Mouse (Mus musculus): ENCODE data around the gene Sh3rf3. TPM values are rescaled to one million over a fixed set of nuclear protein-coding genes. Genes with fewer than 3 reads are reported as not detected.
A peak's percentile ranks its signal among the peaks of the same experiment; 100 is the strongest.

The Sh3rf3 gene
- total RNA-seq (2021): 1.3 and 1.8 TPM in 2 replicates
- long read RNA-seq, experiment 1: 0 reads
- long read RNA-seq, experiment 2: 0 reads

DNA sequence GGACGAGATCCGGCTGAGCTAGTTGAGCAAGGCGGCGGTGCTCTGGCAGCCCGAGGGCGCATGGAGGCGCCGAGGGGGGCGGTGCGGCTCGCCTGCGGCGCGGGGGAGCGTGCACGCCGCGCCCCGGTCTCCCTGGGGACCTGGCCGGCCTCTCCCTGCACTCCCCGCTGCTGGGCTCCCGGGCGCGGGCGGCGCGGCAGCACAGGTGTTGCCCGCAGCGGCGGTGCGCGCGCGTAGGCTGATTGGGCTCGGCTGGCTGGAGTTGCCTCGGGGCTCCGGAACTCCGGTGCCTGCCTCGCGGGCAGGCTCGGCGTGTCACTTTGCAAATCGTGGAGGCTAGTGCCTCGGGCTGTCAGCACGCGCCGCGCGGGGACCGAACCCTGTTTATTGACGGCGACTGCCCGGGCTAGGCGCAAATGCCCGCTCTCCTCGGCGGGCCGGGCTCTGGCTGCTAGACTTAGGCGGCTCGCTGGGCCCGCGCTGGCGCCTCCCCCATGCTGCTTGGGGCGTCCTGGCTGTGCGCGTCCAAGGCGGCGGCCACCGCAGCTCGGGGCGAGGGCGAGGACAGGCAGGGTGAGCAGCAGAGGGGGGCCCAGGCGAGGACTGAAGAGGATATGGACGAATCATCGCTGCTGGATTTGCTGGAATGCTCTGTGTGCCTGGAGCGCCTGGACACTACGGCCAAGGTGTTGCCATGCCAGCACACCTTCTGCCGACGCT, at the start of gene Sh3rf3:
Gene Sh3rf3 (plus strand): TSS at position 279 of the 720 bp plus-strand sequence.
- peak; percentile 38 for DNase-seq

DNA sequence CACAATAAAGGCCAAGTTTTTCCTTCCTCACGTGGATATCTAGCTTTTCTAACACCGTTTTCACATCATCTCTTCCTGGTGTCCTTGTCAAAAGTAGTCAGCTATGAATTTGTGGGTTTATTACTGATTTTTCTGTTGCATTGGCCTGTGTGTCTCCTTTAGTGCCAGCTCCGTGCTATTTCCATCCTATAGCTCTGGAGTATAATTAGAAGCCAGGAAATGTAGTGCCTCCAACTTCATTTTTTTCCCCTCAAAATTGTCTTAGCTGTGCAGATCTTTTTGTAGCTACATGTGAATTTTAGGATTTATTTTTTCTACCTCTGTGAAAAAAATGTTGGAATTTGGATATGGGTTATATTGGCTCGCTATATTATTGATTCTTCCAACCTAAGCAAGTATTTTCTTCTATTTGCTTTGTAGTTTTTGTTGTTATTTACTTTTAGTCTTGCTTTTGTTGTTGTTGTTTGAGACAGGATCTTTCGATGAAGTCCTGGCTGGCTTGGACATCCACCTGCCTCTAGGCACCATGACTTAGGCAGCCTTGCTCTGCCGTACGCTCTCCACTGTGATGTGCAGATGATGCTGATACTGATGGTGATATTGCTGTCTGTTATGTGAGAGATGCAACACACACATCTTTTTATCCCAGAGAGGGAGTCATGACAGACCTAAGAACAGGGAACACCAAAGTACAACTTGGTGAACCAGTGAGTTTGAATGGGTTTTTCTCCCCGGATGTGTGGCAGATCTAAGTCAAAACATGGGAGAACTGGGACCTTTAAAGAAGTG, 24.5 kb upstream of the Sh3rf3 start:
- DNase-seq: no peak

DNA sequence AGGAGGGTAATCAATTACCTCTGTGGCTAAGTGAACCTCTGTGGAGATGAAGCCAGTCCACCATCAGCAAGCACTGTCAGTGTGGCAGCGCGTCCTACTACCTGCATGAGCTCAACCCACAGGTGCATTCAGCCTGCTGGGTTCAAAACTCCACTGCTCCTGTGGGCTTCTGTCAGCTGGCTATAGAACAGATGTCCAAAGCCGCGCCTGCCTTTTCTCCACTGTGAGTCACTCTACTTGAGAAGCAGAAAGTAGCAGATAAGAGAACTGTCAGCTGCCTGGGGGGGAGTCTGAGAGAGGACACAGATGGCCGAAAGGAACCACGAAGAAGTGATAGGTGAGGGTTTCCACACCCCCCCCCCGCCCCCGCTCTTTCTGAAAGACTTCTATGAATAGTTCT, 15.6 kb upstream of the Sh3rf3 start:
- DNase-seq: no peak

DNA sequence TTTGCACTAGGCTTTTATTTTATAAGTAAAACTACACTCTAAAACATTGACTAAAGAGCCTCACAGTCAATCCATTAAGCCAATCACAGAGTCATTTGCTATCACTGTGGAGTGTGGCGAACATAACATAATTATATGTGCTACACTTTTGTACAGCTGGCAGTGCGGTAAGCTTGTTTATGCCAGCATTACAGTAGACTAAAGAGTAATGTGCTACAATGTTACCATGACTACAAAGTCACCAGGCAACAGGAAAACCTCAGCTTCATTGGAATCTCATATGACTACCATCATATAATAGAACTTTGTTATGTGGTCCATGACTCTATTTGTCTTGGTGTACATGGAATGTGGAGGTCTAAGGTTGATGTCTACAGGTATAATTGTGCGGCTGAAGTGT, 15.0 kb upstream of the Sh3rf3 start:
- no peak for DNase-seq

DNA sequence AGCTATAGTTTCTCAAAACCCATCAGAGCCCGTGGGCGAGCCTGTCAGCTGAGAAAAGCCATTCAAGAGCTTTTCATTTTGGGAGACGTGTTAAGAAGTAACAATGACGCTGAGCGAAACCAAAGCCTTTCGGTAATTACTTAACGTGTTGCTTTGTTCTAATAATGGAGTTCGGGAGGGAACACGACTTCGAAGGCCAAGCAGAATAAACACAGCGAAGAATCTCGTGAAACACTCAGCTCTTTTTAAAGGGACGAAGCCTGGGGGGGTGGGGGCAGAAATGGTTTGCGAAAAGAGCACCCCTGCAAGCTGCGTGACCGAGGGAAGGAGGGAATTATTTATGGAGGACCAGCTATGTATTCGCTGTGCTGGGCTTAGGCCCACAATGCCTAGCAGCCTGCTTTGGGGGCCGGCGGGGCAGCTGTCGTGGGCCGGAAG, 12.1 kb upstream of the Sh3rf3 start:
- DNase-seq: no peak

DNA sequence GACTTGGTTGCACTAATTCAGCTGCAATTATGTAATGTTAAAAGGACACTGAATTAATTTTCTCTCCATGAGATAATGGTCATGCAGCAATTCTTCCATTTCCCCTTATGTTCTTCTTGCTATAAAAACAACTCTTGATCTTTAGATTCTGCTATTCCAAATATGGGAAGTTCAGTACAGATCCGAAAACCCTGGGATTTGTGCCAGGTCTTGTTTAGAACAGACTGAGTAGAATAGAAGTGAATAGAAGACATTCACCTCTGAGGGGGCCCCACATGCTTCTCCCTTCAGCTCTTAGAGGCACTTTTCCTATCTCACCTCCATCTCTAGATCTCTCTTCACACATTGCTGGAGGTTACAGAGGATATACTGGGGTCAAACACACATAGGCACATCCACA, 10.8 kb upstream of the Sh3rf3 start:
- no peak for DNase-seq

DNA sequence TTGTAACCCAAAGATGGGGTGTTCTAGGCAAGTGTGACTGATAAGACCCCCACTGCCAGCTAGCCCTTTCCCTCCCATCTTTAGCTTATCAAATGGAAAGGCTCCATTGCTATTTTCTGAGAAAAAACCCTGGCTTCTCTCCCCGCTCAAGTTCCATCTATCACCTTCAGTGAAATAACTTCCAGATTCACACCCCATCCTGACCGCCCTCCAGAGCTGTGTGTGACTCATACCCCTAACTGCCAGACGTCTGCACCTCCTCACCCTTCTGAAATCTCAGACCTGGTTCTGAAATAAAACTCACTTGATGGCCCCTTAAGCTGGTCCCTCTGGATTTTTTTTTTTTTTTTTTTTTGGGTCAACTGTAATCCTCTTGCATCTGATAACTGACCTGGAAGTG, 5.2 kb upstream of the Sh3rf3 start:
- no peak for DNase-seq

DNA sequence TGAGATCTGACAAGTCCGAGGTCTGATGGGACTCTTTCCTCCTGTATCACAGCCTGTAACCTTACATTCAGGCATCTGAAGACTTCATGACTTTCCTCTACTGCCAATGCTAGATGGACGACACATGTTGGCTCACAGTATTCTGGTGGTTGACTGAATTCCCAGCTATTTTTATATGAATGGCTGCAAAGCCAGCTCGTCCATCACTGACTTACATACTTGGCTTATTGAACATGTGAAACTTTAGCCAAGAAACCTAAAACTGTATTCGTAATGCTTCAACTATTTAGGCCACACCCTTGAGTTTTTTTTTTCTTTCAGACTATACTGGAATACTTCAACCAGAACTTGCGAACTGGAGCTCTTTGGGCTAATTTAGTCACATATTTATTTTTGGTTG, 3.0 kb upstream of the Sh3rf3 start:
- no peak for DNase-seq

DNA sequence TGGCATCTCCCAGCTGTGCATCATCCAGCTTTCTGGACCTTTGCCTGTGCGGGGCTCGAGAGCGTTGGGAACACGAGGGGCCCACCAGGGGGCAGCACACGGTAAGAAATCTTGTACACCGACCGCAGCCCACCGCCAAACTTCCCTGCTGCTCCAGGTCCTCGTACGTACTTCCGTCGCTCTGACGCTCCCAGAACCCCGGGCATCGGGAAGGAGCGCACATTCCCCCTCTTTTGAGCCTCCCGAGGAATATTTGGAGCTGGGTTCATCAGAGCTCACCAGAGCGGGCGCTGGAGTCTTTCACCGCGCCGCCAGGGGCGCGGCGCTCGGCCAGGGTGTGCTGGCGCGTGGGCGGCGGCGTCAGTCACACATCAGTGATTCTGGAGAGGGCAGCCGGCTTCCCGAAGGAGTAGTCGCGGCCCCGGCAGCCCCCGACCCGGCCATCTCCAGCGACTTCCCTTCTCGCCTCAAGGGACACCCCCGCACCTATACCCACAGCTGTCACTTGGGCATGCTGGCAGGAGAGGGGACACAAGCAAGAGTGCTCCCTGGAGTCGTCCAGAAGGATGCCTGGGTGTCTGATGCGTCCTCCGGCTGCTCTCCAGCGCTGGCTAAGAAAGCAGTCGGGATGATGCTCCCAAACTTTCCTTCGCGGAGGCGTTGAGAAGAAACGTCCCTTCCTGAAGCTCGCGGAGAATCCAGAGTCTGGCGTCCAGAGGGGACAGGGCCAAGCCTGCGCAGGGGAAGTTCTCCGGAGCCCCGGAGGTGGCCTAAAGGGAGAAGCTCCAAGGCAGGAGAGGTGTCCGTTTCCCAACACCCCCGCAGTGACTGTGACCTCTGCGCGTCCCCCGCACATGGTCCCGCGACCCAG, 714 bp upstream of the Sh3rf3 start:
- DNase-seq: peak; percentile 87

DNA sequence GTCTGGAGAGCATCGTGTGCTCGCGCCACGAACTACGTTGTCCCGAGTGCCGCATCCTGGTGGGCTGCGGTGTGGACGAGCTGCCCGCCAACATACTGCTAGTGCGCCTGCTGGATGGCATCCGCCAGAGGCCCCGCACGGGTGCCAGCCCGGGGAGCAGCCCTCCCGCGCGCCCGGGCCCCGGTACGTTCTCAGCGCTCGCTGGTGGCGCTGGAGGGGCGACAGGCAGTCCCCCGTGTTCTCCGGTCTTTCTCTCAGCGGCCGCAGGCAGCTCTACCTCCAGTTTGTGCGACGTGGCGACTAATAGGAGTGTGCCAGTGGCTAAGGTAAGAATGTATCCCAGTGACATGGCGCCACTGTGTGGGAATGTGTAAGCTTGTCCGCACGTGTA, 637 bp downstream of the Sh3rf3 start:
- DNase-seq: peak; percentile 19

DNA sequence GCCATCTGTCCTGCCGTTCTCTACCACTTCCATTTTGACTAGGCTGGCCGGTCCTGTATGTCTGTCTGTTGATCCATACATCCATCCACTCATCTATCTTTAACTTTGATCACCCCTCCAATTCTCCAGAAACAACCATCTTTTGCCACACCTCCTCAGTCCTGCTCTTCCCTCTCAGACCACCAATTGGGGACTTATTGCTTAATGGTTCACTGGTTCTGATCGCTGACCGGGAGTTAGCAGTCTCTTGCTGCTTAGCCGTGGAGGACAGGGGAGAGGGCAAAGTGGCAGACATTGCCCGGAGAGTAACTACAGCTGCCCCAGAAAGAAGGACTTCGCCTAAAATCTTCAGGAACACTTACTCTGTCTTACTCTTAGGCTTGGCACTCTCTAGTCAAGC, 1.3 kb downstream of the Sh3rf3 start:
- DNase-seq: no peak

DNA sequence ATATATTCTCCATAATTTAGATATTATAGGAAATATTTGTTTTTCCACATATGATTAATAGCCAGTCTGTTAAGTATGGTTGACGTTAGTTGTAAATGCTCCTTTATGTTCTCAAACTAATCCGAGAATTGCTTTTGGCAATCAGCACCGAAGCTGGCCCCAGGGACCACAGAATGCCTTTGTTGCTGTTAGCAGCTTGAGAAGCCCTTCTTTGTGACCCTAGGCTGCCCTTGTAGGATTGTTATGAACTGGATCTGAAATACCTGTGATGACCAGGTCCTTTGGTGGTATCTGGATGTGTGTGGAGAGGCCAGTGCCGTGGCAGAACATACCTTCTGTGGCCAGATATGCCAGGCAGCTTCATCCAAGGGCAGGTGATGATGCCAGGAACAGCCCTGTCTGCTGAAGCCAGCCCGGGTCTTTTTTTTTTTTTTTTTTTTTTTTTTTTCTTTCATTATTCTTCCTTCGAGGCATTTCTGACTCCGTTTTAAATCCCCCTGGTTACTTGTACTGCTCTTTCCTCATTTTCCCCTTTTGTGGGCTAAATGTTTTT, 10.9 kb downstream of the Sh3rf3 start:
- DNase-seq: no peak

DNA sequence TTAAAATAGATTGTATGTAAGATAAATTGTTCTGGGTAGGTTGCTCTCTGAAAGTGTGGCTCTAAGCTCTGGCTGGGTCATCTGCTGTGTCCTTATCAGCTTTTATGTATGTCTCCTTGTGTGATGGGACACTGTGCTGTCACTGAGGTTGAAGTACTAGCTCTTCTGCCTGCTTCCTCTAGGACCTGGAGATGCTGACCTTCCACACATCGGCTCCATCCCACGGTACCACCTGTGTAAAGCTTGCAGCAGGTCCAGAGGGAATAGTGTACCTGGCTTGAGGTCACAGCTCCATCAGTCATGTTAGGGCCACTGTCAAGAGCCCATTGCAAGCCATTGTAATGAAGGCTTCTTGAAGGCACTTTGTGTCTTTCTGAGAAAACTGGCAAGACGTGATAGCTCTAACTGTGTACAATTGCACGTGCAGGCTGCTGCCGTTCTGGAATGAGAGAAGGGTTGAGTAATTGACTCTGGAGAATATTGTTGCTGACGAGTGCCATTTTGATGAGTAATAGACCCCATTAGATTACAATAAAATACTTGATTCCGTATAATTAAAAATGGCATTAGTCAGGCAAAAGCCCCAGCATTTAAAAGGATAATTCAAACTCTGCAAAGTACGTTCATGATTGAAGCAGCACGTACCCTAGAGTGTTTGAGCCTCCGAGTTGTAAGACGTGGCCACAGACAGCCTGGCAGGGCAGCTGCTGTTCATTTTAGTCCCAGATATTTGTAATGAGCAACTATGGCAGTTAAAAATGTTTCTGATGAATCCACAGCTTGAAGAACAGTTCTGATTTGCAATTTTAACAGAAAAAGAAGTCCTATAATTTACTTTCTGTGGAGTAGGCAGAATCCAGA, 16.3 kb downstream of the Sh3rf3 start:
- DNase-seq: no peak

DNA sequence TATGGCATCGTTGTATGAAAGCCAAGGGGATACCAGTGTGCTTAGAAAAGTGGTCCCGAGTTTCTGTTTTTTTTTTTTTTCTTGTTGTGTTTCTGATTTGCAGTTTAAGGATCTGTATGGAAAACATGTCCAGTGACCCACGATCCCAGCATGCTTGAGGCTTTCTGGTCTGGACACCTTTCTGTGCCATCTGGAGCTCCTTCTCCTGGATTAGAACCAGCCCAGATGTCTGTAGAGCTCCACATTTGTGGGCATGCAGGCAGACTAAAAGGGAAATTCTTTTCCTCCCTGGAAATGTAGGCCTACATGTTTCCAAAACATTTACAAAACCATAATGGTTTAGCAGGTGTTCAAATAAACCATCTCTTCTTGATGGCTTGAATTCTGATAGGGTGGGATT, 20.0 kb downstream of the Sh3rf3 start:
- no peak for DNase-seq

DNA sequence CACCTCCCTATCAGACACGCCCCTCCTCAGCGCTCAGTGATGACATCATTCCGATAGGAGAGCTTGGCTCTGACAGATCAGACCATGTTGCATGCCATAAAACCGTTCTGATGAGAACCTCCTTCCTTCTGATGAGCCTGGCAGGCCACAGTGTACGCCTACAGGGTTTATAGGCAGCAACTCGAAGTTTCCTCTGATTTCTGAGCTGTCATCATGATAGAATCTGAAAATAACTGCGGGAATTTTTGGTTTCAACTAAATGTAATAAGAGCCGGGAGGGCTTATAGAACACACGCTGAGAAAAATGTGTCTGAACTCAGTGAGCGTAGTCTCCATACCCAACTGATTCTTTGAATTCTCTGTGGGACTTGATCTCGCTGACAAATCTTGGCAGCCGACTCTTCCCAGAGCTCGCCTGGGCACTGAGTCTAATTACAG, 20.6 kb downstream of the Sh3rf3 start:
- no peak for DNase-seq

DNA sequence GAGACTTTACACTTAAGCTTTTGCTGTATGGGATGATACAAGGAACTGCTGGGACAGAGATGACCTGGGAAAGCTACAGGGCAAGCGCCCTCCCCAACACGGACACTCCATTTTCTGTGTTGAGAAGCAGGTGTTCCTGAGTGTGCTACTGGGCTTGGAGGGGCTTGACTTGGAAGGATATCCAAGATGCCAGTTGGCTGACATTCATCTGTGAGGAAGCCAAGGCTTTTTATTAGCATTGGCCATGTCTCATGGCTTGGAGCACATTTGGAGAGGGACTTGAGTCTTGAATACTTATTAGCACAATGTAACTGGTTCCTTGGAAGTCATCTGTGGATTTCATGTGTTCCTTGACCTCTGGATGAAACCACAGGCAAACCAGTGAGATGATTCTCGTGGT, 23.2 kb downstream of the Sh3rf3 start:
- no peak for DNase-seq

DNA sequence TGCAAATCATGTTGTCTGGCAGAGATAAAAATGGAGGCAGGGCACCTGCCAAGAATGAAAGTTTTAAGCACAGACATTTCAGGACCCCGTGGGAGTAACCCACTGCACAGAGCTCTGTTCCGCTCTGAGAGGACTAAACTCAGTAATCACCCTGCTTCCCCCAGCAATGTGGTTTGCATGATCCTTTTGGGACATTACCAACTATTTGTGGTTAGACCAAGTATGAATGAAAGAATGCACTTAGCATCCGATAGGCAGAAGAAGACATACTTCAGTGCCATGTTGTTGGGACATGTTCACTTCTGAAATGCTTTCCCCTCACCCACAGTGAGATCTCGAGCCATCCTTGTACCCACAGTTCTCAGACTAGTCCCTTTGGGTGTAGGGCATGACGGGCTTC, 24.3 kb downstream of the Sh3rf3 start:
- DNase-seq: no peak

DNA sequence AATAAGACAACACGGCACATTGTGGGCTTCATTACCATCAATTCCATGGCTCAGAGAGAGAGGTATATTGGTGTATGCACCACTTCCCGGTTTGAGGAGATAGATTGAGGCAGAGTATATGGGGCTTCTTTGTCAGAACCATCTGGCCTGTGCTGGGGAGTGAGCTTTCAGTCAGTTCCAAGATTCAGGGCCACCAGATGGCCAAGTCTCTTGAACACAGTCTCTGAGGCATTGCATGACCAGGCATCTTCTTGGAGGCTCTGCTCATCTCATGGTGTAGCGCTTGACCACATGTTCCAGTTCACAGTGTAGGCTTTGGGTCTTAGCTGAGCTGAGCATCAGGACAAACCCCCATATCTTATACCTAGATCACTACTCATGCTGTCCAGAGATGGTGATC, 28.8 kb downstream of the Sh3rf3 start:
- DNase-seq: no peak

DNA sequence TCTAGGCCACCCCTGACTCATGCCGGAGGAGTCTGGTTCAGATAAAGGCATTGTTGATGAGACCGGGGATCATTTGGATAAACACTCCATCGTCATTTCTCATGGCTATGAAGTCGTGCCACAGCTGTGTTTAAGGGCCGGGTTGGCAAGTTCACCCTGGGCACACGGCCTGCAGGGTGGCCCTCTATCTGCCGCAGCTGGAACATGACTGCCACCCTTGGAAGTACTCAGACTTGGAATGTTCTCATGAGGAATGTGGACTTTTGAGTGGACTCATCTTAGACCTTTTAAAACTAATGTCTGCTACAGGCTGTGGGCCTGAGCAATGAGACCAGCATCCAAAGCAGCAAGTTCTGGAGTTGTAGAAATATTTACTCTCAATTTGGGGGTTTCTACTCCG, 29.9 kb downstream of the Sh3rf3 start:
- DNase-seq: no peak

DNA sequence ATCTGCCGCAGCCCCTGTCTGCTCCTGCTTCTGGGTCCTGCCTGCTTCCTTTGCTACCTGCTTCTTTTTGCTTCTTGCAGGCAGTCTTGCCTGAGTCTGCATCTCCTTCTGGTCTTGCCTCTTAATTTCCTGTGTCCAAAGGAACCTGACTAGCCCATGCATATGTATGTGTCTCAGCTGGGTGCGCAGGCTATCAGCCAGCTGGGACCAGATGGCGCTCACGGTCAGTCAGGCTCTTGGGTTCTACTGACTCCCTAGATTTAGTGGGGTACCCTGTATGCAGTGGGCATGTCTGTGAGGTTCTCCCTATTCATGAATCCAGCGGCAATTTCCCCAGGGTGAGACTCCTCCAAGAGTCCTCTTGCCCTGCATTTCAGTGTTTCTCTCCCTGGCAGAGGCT, 35.0 kb downstream of the Sh3rf3 start:
- no peak for DNase-seq

DNA sequence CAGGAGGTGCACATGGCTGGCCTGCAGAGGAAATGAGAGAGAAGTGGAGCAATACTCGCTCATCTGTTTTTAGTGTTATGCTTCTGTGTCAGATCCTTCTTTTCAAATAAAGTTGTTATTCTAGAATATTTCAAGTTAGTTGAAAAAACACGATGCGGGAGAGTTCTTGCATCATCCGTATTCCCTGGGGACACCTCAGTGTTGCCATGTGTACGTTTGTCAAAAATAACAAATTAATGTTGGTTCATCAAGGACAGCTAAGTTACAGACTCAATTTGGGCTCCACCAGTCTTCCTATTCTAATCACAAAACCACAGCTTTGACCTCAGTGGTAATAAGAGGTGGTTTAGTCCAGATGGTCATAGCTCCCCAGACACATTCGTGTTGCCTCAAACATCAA, 35.4 kb downstream of the Sh3rf3 start:
- DNase-seq: no peak
